Mouse (Mus musculus) MEL (cell line): ENCODE measurements at regions not wholly inside any gene's neighbourhood (a gene's known extent, or its start where the extent isn't known, plus 50 kb on each side); places are given as distances from the start of the nearest gene placed in this dataset.
A peak's percentile ranks its signal among the peaks of the same experiment; 100 is the strongest.

Experiments used
- DNase-seq: peaks from one replicate; pipeline ENCODE4 v3.0.0; 2011; ENCODE audit warnings: low read depth, low spot score
- H3K27ac ChIP-seq: 2 replicates; pipeline ENCODE4 v1.5.1; 2012; ENCODE audit warnings: low read depth, mild to moderate bottlenecking, control low read depth, low read length, moderate library complexity; ENCODE audit not compliant: control insufficient read depth
- H3K27me3 ChIP-seq, 2 experiments: fragments of 150-350 bp in 1 of 2; sonication (generic) in 1 of 2; 2 replicates each; pipeline ENCODE4 v1.6.1; 2012; ENCODE audit warnings: low read length in 2 of 2, mild to moderate bottlenecking in 2 of 2, improper control_type of control experiment in 1 of 2, moderate library complexity in 1 of 2; ENCODE audit not compliant: insufficient read depth in 2 of 2, control insufficient read depth in 1 of 2
- H3K36me3 ChIP-seq, 2 experiments: 2 replicates each; pipeline ENCODE4 v1.6.1; 2012 to 2014; ENCODE audit warnings: low read length in 2 of 2, improper control_type of control experiment in 1 of 2, inconsistent platforms in 1 of 2, mild to moderate bottlenecking in 1 of 2; ENCODE audit not compliant: insufficient read depth in 2 of 2, control insufficient read depth in 1 of 2
- H3K4me1 ChIP-seq, 2 experiments: fragments of 150-350 bp in 1 of 2; sonication (generic) in 1 of 2; 2 replicates each; pipeline ENCODE4 v1.6.1; 2012; ENCODE audit warnings: low read length in 2 of 2, improper control_type of control experiment in 1 of 2, mild to moderate bottlenecking in 1 of 2; ENCODE audit not compliant: insufficient read depth in 2 of 2, control insufficient read depth in 1 of 2
- H3K4me3 ChIP-seq, 2 experiments: fragments of 150-350 bp in 1 of 2; sonication (generic) in 1 of 2; 2 replicates each; pipeline ENCODE4 v1.5.1; 2012; ENCODE audit warnings: low read depth in 2 of 2, low read length in 2 of 2, mild to moderate bottlenecking in 2 of 2, moderate library complexity in 2 of 2, control low read depth in 1 of 2, improper control_type of control experiment in 1 of 2; ENCODE audit not compliant: control insufficient read depth in 1 of 2, insufficient read depth in 1 of 2
- H3K79me2 ChIP-seq: 2 replicates; pipeline ENCODE4 v1.6.1; 2012; ENCODE audit warnings: mild to moderate bottlenecking, low read length, moderate library complexity; ENCODE audit not compliant: control insufficient read depth, poor library complexity, insufficient read depth
- H3K9ac ChIP-seq: 2 replicates; pipeline ENCODE4 v1.6.1; 2012; ENCODE audit warnings: low read depth, mild to moderate bottlenecking, control low read depth, low read length, moderate library complexity; ENCODE audit not compliant: control insufficient read depth, poor library complexity, severe bottlenecking
- H3K9me3 ChIP-seq: fragments of 150-350 bp; sonication (generic); replicated peaks from 2 replicates; pipeline ENCODE4 v1.6.1; 2012; ENCODE audit warnings: mild to moderate bottlenecking, low read length, improper control_type of control experiment, moderate library complexity; ENCODE audit not compliant: insufficient read depth
- CTCF ChIP-seq, 3 experiments: IDR thresholded peaks in 2 of 3; conservative IDR thresholded peaks in 1 of 3; 2 replicates each; pipeline ENCODE4 v1.5.1; 2011 to 2012; ENCODE audit warnings: low read length in 3 of 3, low read depth in 2 of 3, mild to moderate bottlenecking in 2 of 3, improper control_type of control experiment in 1 of 3, inconsistent platforms in 1 of 3, mixed read lengths in 1 of 3, moderate library complexity in 1 of 3; ENCODE audit not compliant: control insufficient read depth in 1 of 3, insufficient read depth in 1 of 3, poor library complexity in 1 of 3, severe bottlenecking in 1 of 3
- ELF1 ChIP-seq: IDR thresholded peaks from 2 replicates; pipeline ENCODE4 v1.6.1; 2014; ENCODE audit warnings: low read depth, mild to moderate bottlenecking, inconsistent platforms, low read length, improper control_type of control experiment, moderate library complexity
- GATA1 ChIP-seq: IDR thresholded peaks from 2 replicates; pipeline ENCODE4 v1.6.1; 2011; ENCODE audit warnings: low read depth, low read length, improper control_type of control experiment
- HCFC1 ChIP-seq: IDR thresholded peaks from 2 replicates; pipeline ENCODE4 v1.6.1; 2012; ENCODE audit warnings: low read depth, mild to moderate bottlenecking, inconsistent platforms, low read length, improper control_type of control experiment, moderate library complexity
- JUND ChIP-seq: IDR thresholded peaks from 2 replicates; pipeline ENCODE4 v1.6.1; 2011; ENCODE audit warnings: low read depth, mild to moderate bottlenecking, improper control_type of control experiment, low read length
- MAFK ChIP-seq: IDR thresholded peaks from 2 replicates; pipeline ENCODE4 v1.6.1; 2011; ENCODE audit warnings: low read depth, mild to moderate bottlenecking, low read length, improper control_type of control experiment, borderline replicate concordance
- MAX ChIP-seq: IDR thresholded peaks from 2 replicates; pipeline ENCODE4 v1.6.1; 2011; ENCODE audit warnings: low read length, improper control_type of control experiment
- MAZ ChIP-seq: IDR thresholded peaks from 2 replicates; pipeline ENCODE4 v1.6.1; 2012; ENCODE audit warnings: low read depth, mild to moderate bottlenecking, inconsistent platforms, low read length, improper control_type of control experiment
- MYC ChIP-seq: IDR thresholded peaks from 2 replicates; pipeline ENCODE4 v1.6.1; 2011; ENCODE audit warnings: low read depth, mild to moderate bottlenecking, low read length, improper control_type of control experiment, moderate library complexity
- NELFE ChIP-seq: IDR thresholded peaks from 2 replicates; pipeline ENCODE4 v1.6.1; 2011; ENCODE audit warnings: low read depth, low read length, improper control_type of control experiment
- RCOR1 ChIP-seq: IDR thresholded peaks from 2 replicates; pipeline ENCODE4 v1.6.1; 2012; ENCODE audit warnings: low read depth, mild to moderate bottlenecking, inconsistent platforms, low read length, improper control_type of control experiment
- TCF12 ChIP-seq: IDR thresholded peaks from 2 replicates; pipeline ENCODE4 v1.6.1; 2014; ENCODE audit warnings: low read depth, mild to moderate bottlenecking, inconsistent platforms, low read length, improper control_type of control experiment, moderate library complexity
- ZMIZ1 ChIP-seq: IDR thresholded peaks from 2 replicates; pipeline ENCODE4 v1.6.1; 2012; ENCODE audit warnings: low read depth, mild to moderate bottlenecking, inconsistent platforms, low read length, improper control_type of control experiment, moderate library complexity
- ZNF384 ChIP-seq: IDR thresholded peaks from 2 replicates; pipeline ENCODE4 v1.6.1; 2012; ENCODE audit warnings: low read depth, mild to moderate bottlenecking, inconsistent platforms, low read length, improper control_type of control experiment

DNA sequence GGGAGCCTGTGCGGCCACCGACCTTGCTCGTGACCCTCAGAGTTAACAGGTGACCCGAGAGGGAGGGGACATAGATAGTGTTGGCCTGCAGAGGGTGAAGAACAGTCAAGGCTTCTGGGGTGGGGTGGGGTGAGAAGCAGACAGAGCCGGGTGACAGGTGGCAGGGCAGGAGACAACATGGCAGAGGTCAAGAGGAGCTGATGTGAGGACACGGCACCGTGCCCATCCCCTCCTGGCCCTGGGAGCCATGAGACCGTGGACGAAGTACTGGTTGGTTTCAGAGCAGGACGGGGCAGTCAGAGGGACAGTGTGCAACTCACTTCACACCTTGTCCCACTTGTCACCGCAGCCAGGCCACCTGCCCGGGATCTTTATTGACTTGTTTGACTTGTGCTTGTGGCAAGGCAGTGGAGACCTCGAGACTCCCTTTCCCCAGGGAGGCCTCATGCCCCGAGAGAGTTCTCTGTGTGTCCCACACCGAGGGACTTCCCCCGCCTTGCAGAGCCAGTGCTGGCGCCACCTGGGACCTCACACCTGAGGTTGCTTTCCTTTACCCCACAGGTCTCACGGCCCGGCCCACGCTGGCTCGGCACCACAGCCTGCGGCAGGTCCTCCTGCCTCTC, 65.4 kb upstream of the Tmem189 start:
- Histone ChIP-seq H3K9me3 (no peaks in the 10 kb centered on the region), H3K27ac (no peak overlapping the region), H3K4me3 (no peak overlapping the region), H3K79me2 (no peaks in the 10 kb centered on the region), H3K36me3 (no peaks in the 10 kb centered on the region; a peak in 1 of 4 replicates), H3K4me1 (peaks cover 0 to 15% of the 10 kb centered on the region in 2 experiments; a peak in 2 of 4 replicates), H3K27me3 (no peaks in the 10 kb centered on the region), H3K9ac (no peak overlapping the region)
- TF ChIP-seq MAFK (no peak), HCFC1 (no peak), NELFE (no peak), MAZ (no peak), TCF12 (no peak), GATA1 (no peak)
- no peak for DNase-seq

DNA sequence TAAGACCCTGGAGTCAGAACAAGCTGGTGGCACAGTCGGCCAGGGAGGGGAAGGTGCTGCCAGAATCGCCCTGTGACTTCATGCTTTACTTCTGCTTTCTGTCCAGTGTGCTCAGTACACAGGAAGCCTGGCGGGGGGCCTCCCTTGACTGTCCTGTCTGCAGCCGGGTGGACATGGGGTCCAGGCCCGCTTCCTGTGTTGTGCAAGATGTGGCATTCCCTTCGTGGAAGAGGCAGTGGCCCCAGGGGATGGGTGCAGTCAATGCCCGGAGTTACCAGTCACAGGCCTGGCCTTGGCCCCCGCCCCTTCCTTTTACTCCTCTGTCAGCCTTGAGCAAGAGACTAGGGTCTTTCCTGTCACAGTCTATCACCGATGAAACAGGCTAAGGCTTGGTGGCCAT, 64.3 kb upstream of the Tmem189 start:
- H3K9me3 ChIP-seq, result no peaks in the 10 kb centered on the region
- no peak overlapping the region for H3K27ac ChIP-seq
- peaks cover 0 to 11% of the 10 kb centered on the region in 2 experiments; a peak in 2 of 4 replicates for H3K4me1 ChIP-seq
- no peaks in the 10 kb centered on the region for H3K27me3 ChIP-seq
- no peaks in the 10 kb centered on the region for H3K79me2 ChIP-seq
- no peaks in the 10 kb centered on the region; a peak in 1 of 4 replicates for H3K36me3 ChIP-seq
- peak; percentile 56 for DNase-seq
- no peak for TF ChIP-seq ZNF384
- no peak for TF ChIP-seq CTCF (IDR thresholded peaks at IDR 0.05 in 2 of 3, conservative IDR thresholded peaks at IDR 0.05 in 1 of 3; ENCODE audit: control insufficient read depth in 1 of 3, insufficient read depth in 1 of 3, low read depth in 2 of 3, low read length in 3 of 3, poor library complexity in 1 of 3, severe bottlenecking in 1 of 3)
- TF ChIP-seq JUND, result no peak
- no peak for TF ChIP-seq ZMIZ1
- TF ChIP-seq MYC, result no peak
- no peak for TF ChIP-seq MAX
- no peak overlapping the region for H3K4me3 ChIP-seq
- no peak overlapping the region; the same call in 1 of the 2 replicates for H3K9ac ChIP-seq

DNA sequence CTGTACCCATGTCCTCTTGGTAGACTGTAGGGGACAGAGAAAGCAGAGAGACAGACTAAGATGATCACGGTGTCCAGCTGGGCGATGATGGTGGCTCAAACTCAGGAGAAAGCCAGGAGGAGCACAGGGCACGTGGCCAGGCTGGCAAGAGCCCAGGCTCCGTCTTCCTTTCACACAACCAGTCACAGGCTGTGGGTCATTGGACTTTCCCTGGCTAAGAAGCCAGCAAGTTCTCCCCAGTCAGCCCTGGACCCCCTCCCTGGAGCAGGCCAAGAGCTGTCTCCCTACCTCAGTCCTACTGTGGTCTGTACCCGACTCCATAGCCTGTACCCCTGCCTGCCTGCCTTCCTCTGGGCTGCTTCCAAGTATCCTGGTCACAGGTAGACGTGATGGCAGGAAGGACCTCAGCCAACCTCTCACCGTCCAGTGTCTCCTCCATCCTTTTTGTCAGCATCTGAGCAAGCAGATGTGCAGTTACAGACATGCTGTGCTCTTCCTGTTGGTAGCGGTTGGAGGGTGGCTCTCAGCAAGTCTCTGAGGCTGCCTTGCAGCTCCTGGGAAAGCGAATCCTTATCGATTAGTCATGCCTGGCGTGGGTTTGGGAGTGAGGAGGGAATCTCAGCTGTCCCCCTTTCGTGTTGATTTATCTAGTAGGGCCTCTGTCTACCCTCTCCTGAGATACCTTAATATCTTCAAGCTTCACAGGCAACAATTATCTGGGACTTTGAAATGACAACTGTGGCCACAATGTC, 63.4 kb upstream of the Tmem189 start:
- no peak overlapping the region for H3K27ac ChIP-seq
- peaks cover 0 to 14% of the 10 kb centered on the region in 2 experiments; a peak in 2 of 4 replicates for H3K4me1 ChIP-seq
- no peaks in the 10 kb centered on the region for H3K27me3 ChIP-seq
- no peak overlapping the region for H3K9ac ChIP-seq
- TF ChIP-seq ELF1, result no peak
- peak; percentile 14; the same call in 1 of the 2 replicates for TF ChIP-seq GATA1
- no peak for TF ChIP-seq RCOR1
- peak; percentile 38 for DNase-seq
- no peaks in the 10 kb centered on the region for H3K79me2 ChIP-seq
- H3K36me3 ChIP-seq, result peaks cover 0 to 3% of the 10 kb centered on the region in 2 experiments; a peak in 2 of 4 replicates
- no peaks in the 10 kb centered on the region for H3K9me3 ChIP-seq
- H3K4me3 ChIP-seq, result no peak overlapping the region
